Mouse (Mus musculus) ovary, postnatal 10 days (tissue): Measurements from ENCODE around the gene Col15a1.

Experiments
- DNase-seq: peaks from one replicate; pipeline ENCODE4 v3.0.0; 2022; ENCODE audit warnings: low spot score

The Col15a1 gene

DNA sequence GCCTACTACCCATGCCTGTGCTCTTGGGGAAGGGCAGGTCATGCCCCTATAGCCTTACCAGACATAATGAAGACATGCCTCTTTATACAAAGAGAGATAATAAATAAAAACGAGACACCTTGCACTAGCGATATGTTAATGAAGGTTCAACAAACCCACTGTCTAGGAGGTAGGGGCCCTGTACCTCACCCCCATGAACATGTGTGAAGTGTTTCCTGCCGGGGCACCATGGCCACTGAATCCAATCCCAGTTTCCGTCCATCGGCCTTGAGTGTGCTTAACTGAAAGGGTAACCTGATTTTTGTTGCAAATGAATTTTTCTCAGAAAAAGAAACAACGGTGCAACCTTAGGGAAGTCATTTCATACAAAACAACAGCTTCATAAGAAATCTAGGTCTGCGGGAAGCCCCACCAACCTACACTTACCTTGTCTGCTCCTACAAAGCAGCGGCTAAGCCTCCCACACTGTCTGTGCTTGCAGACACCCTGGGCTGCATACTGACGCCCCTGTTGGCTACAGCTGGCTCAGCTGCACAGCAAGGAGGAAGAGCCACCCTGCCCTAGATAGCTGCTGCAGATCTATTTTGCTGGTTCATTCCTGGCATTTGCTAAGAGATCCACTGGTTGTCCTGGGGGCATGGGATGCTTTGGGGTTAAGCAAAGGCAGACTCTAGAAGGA is 64.6 kb downstream of the Col15a1 start:
- DNase-seq, result no peak

DNA sequence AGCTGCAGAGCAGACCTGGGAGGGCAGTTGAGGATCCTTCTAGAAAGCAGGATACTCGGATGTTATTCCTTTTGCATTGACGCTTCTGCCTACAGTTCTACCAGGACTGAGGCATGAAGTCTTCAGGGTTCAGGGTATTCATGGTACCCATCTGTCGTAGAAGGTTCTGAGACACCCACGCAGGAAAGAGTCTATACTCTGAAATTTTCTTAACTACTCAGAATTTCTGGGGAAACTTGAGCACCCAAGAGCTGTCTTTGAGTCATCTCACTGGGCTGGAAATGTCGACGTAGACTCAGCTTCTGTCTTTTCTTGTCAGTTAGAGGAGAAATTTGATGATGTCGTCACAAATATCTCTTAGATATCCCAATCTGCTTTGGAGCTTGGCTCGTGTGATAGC is 65.8 kb downstream of the Col15a1 start:
- DNase-seq, result no peak

- DNase-seq, result no peak
Measured at GRCm38 (mm10) chr4:47274911-47275310, 67.0 kb downstream of the Col15a1 start.

DNA sequence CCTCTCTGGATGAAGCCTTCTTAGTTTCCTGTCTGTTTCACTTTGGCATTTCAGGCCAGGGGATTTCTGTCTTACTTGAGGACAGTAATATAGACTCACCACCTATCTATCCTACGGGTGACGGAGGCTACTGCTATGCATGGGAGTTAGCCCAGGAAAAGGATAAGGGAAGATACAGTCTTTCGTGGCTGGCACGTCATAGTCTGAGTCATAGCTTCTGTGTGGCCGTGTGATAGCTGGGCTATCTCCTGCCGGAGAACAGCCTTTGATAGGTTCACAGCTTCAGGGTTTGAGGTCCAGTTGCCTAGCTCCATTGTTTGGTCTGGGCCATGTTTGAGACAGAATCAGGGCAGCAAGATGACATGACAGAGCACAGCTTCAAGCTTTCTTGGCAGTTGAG is 70.4 kb downstream of the Col15a1 start:
- DNase-seq, result no peak

- no peak for DNase-seq
Measured at GRCm38 (mm10) chr4:47279085-47279707, 71.2 kb downstream of the Col15a1 start.

DNA sequence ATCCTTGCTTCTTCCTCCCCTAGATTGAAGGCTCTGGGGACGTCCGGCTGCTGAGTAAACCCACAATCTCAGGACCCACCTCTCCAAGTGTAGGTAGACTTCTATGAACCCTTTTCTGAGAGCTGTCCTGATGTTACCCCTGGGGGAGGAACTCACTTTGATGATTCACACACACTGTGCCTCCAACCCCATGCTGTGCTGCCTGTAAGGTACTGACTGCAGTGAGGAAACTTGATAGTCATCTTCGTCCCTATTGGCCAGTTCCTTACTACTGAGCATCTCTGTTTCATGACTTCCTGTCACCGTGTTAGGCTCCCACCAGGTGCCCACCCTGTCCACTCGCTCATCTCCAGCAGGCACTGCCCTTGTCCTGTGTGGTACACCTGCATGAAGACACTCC is 72.2 kb downstream of the Col15a1 start:
- DNase-seq, result no peak

- DNase-seq, result no peak
Measured at GRCm38 (mm10) chr4:47281920-47282682, 74.1 kb downstream of the Col15a1 start.

DNA sequence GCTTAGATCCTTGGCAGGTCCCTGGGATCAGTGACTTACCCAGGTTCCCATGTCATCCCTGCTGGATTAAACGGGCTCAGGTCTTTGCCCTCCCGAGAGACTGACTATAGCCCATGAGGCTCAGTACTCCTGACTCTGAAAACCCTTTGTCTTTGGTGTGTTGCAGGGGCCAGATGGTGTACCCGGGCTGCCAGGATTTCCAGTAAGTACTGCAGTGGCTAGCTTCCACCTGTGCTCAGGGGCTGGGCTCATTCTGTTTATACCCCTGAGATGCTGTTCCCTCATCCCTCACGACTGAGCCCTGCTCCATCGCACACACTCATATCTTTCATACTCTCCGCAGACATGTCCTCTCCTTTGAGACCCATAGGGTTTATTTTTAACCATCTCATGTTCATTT is 76.3 kb downstream of the Col15a1 start:
- no peak for DNase-seq

- DNase-seq, result no peak
Measured at GRCm38 (mm10) chr4:47284874-47285273, 76.9 kb downstream of the Col15a1 start.

- no peak for DNase-seq
Measured at GRCm38 (mm10) chr4:47286599-47287147, 78.7 kb downstream of the Col15a1 start.

GRCm38 (mm10) chr4:47287468-47287867 is 79.5 kb downstream of the Col15a1 start:
- no peak for DNase-seq

- DNase-seq, result no peak
Measured at GRCm38 (mm10) chr4:47288306-47288705, 80.3 kb downstream of the Col15a1 start.

DNA sequence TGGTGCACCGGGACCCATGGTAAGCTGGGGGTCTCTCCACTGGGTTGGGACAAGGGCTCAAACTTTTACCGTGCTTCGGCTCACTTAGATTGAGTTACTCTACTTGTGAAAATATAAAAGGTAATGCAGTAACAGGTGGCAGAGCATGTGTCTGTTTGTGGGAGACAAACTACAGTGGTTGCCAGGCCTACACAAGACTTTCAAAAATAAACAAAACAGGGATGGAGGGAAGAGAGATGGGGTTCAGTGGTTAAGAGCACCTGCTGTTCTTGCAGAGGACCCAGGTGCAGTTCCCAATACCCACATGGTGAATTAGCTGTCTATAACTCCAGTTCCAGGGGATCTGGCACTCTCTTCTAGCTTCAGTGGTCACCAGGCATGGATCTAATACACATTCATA is 81.6 kb downstream of the Col15a1 start:
- no peak for DNase-seq

DNA sequence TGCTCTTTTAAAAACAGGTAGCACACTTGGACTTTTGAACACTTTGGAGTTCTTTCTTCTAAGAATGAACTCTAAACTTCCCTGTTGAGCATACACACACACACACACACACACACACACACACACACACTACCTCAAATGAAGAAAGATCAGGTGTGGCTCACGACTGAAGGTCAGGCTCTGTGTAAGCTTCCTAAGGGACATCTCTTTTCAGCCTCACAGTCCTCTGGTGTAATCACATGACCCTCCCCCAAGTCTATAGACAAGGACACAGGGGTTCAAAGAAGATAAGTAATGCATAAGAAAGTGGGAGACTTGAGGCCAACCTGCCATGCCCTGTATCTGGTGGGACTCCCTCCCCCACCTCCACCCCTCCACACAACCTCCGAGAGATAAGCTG is 82.5 kb downstream of the Col15a1 start:
- DNase-seq, result no peak

- no peak for DNase-seq
Measured at GRCm38 (mm10) chr4:47291013-47291412, 83.1 kb downstream of the Col15a1 start.

- DNase-seq, result no peak
Measured at GRCm38 (mm10) chr4:47292956-47293355, 85.0 kb downstream of the Col15a1 start.

DNA sequence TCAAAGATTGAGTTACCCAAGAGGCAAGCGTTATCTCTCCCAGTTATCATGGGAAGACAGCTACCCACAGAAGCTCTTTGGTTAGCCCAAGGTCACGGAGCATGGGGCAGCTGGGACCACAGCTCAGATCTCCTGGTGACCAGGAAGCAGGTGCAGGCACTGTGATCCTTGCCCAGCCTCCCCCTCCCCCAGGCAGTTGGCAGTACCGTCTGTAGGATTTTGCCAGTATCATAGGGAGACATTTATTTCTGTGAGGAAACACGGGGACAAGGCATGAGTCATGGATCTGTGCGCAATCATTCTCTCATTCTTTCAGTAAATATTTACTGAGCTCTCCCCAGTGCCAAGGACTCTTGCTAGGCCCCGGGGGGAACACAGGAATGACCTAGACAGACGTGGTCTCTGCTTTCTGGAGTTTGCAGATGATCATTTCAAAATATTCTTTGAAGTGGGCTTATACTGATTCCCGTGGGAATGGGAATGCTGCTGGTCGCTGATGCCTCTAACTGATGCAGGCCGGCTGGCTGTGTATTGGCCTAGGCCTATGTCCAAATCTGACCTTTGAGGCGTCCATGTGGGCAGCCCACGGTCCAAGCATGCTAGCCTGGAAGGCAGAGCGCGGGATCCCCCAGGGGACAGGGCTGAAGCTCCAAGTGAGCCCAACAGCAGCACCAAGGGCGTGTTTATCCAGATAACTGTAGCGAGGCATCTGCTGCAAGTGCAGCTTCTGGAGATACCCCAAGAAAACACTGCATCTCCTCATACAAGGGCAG is 86.0 kb downstream of the Col15a1 start:
- DNase-seq, result peak; percentile 28

GRCm38 (mm10) chr4:47294544-47295070 is 86.6 kb downstream of the Col15a1 start:
- DNase-seq, result no peak

- DNase-seq, result no peak
Measured at GRCm38 (mm10) chr4:47295547-47295946, 87.6 kb downstream of the Col15a1 start.

GRCm38 (mm10) chr4:47300701-47301100 is 92.7 kb downstream of the Col15a1 start:
- DNase-seq, result no peak

DNA sequence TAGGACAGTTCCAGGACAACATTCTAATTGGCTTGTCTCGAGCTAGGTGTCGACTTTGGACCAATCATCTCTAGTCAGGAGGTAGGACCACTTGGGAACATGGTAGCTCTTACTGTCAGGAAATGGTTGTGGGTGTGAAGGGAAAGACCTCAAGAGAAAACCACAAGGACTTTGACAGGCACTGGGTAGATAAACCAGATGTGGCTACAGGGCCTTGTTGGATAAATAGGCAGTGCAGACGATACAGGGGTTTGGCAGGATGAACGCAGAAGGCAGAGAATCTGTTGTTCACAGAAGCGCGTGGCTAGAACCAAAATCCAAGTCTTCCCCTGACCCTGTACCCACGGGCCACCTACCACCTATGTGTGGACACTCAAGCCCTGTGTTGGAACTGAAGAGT is 94.6 kb downstream of the Col15a1 start:
- DNase-seq, result no peak
